Mouse (Mus musculus) testis, adult 2 months (tissue): ENCODE data around the gene Olfr247. TPM values are rescaled to one million over a fixed set of nuclear protein-coding genes. Genes with fewer than 3 reads are reported as not detected.

ENCODE experiments used
- H3K27ac ChIP-seq: fragments of 200-500 bp; 2 replicates; pipeline ENCODE4 v1.5.1; 2012; ENCODE audit warnings: low read depth, low read length; ENCODE audit not compliant: control insufficient read depth, insufficient read depth
- H3K27me3 ChIP-seq: fragments of 200-500 bp; 2 replicates; pipeline ENCODE4 v1.6.1; 2012; ENCODE audit warnings: mild to moderate bottlenecking, low read length, moderate library complexity; ENCODE audit not compliant: control insufficient read depth, insufficient read depth
- H3K36me3 ChIP-seq: fragments of 200-500 bp; 2 replicates; pipeline ENCODE4 v1.6.1; 2012; ENCODE audit warnings: mild to moderate bottlenecking, low read length; ENCODE audit not compliant: control insufficient read depth, insufficient read depth
- H3K4me1 ChIP-seq: fragments of 200-500 bp; 2 replicates; pipeline ENCODE4 v1.6.1; 2012; ENCODE audit warnings: low read length; ENCODE audit not compliant: control insufficient read depth, insufficient read depth
- H3K4me3 ChIP-seq: fragments of 200-500 bp; 2 replicates; pipeline ENCODE4 v1.5.1; 2012; ENCODE audit warnings: low read depth, mild to moderate bottlenecking, low read length, moderate library complexity, mixed read lengths; ENCODE audit not compliant: control insufficient read depth
- CTCF ChIP-seq: fragments of 200-500 bp; IDR thresholded peaks from 2 replicates; pipeline ENCODE4 v1.5.1; 2012; ENCODE audit warnings: low read depth, mild to moderate bottlenecking, inconsistent platforms, low read length, moderate library complexity; ENCODE audit not compliant: control insufficient read depth, insufficient read depth, insufficient replicate concordance
- POLR2A ChIP-seq: fragments of 200-500 bp; IDR thresholded peaks from 2 replicates; pipeline ENCODE4 v1.6.1; 2012; ENCODE audit warnings: low read depth, mild to moderate bottlenecking, inconsistent platforms, low read length, moderate library complexity; ENCODE audit not compliant: control insufficient read depth
- polyA plus RNA-seq: library from polyadenylated mRNA; depleted of rRNA; stranded (reverse); fragments of >200 nt; gene quantifications from 2 replicates; pipeline ENCODE4 v1.2.3, GENCODE M21; 2012; rRNA removed

Gene Olfr247
- polyA plus RNA-seq, 1 experiment = not detected

DNA sequence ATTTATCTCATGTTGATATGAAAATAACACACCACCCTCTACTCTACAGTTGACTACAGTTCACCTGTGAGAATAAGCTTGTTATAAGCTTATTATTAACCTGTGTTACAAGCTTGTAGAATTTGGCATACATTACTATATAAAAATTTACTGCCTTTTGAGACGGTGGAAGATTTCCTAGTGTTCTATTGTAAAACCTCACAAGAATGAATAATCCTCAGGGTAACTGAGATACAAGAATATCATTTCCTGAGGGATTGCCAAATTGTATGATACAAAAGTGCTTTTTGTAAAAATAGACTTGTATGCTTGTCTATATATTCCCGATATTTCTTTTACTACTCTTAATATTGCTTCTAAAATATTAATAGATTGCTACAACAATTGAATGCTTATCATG lies 26.9 kb downstream of the Olfr247 start, which contains the start of gene Olfr818:
Gene Olfr818 (minus strand): TSS at position 101 of the 400 bp plus-strand sequence.
- Histone ChIP-seq H3K36me3 (no peaks in the 10 kb centered on the region), H3K4me3 (no peak within 1 kb of the TSS)

More for the DNA sequence above, 26.9 kb downstream of the Olfr247 start, which contains the start of gene Olfr818:
- Histone ChIP-seq H3K27ac (no peak within 1 kb of the TSS), H3K27me3 (no peaks in the 10 kb centered on the region), H3K4me1 (no peaks in the 10 kb centered on the region)
- TF ChIP-seq CTCF (no peak), POLR2A (no peak)

Other genes starting within 250 kb of the Olfr247 start
- 0.04 TPM in 1 of 2 replicates, not detected in the other for gene Olfr805, start 246.8 kb downstream of the Olfr247 start, polyA plus RNA-seq
- not detected in 2 replicates for gene Olfr806, start 234.2 kb downstream of the Olfr247 start, polyA plus RNA-seq
- not detected in 2 replicates for gene Olfr807, start 218.3 kb downstream of the Olfr247 start, polyA plus RNA-seq
- gene Olfr808, start 210.7 kb downstream of the Olfr247 start, polyA plus RNA-seq = not detected in 2 replicates
- gene Olfr809, start 201.5 kb downstream of the Olfr247 start, polyA plus RNA-seq = not detected in 2 replicates
- gene Olfr810, start 181.2 kb downstream of the Olfr247 start, polyA plus RNA-seq = not detected in 2 replicates
- not detected in 2 replicates for gene Olfr811, start 171.7 kb downstream of the Olfr247 start, polyA plus RNA-seq
- not detected in 2 replicates for gene Olfr812, start 130.0 kb downstream of the Olfr247 start, polyA plus RNA-seq
- not detected in 2 replicates for gene Olfr813, start 120.8 kb downstream of the Olfr247 start, polyA plus RNA-seq
- not detected in 2 replicates for gene Olfr814, start 96.3 kb downstream of the Olfr247 start, polyA plus RNA-seq
- gene Olfr815, start 70.3 kb downstream of the Olfr247 start, polyA plus RNA-seq = not detected in 2 replicates
- not detected in 2 replicates for gene Olfr816, start 60.5 kb downstream of the Olfr247 start, polyA plus RNA-seq
- gene Olfr818, start 27.0 kb downstream of the Olfr247 start, polyA plus RNA-seq = not detected in 2 replicates
- not detected in 2 replicates for gene Olfr819, start 8.9 kb downstream of the Olfr247 start, polyA plus RNA-seq
- not detected in 2 replicates for gene Gm10310, start 8.9 kb upstream of the Olfr247 start, polyA plus RNA-seq
- not detected in 2 replicates for gene Olfr820, start 36.5 kb upstream of the Olfr247 start, polyA plus RNA-seq
- not detected in 2 replicates for gene Olfr821, start 54.2 kb upstream of the Olfr247 start, polyA plus RNA-seq
- not detected in 2 replicates for gene Olfr822, start 95.1 kb upstream of the Olfr247 start, polyA plus RNA-seq
- not detected in 2 replicates for gene Olfr823, start 139.2 kb upstream of the Olfr247 start, polyA plus RNA-seq
- gene Olfr824, start 153.9 kb upstream of the Olfr247 start, polyA plus RNA-seq = not detected in 2 replicates
- not detected in 2 replicates for gene Olfr825, start 190.6 kb upstream of the Olfr247 start, polyA plus RNA-seq
- not detected in 2 replicates for gene Olfr826, start 208.0 kb upstream of the Olfr247 start, polyA plus RNA-seq
- gene Olfr827, start 238.3 kb upstream of the Olfr247 start, polyA plus RNA-seq = not detected in 2 replicates